Mouse (Mus musculus): ENCODE results near the gene Ctnna3.

- TF ChIP-seq POLR2A (IDR thresholded peaks at IDR 0.05; ENCODE audit: extremely low read depth, insufficient read depth, low read length) (no peak), CTCF (IDR thresholded peaks at IDR 0.05; ENCODE audit: low read depth, low read length) (no peak)
Observed at GRCm38 (mm10) chr10:63457292-63458128, 27.6 kb downstream of the Ctnna3 start.
